Mouse (Mus musculus): ENCODE results near the gene Mrgpra6. TPM values are rescaled to one million over a fixed set of nuclear protein-coding genes. Genes with fewer than 3 reads are reported as not detected.

The Mrgpra6 gene
- not detected in 2 replicates for total RNA-seq (2021)
- long read RNA-seq = 0 reads

- DNase-seq = no peak
Observed at GRCm38 (mm10) chr7:47204830-47205229, at the start of gene Mrgpra6. TSS of gene Mrgpra6 (minus strand) at chr7:47204920.

DNA sequence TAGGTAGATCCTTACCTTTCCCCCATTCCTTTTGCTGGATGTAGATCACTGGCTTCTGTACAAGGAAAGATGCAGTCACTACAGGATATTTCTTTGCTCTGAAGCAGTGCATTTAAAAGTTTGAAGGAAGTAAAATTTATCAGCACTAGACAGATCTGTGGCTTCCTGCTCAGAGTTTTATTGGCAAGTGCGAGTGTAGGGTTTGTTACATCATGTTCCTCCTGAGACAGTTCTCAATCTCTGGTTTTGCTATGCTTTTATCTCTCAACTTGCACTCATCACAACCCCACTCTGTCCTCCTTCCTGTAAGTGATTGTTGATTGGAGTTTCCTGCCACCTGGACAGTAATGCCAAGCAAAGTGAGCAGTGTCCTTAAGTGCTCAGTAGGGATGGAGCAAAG, 48.0 kb upstream of the Mrgpra6 start, which contains the start of gene Mrgpra9:
TSS of gene Mrgpra9 (minus strand) at position 79 of the 400 bp plus-strand sequence.
- DNase-seq = no peak

DNA sequence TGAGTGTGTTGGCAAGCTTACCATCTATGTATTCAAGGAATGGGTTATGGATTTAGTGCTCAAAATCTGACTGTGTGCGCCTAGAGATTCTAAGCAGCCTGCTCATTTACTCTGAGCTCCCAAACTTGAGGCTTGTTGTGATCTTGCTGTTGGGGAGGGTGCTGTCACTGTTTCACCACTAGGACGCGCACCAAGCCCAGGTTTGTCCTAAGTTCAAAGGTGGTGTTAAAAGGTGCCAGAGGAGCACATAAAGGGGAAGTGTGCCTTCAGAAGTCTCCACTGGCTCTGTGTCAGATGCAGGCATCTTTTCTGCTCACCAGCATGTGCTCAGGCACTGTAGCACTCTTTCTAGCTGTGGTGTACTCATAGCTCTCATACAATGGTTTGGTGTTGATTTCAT, 39.9 kb upstream of the Mrgpra6 start:
- DNase-seq = no peak

DNA sequence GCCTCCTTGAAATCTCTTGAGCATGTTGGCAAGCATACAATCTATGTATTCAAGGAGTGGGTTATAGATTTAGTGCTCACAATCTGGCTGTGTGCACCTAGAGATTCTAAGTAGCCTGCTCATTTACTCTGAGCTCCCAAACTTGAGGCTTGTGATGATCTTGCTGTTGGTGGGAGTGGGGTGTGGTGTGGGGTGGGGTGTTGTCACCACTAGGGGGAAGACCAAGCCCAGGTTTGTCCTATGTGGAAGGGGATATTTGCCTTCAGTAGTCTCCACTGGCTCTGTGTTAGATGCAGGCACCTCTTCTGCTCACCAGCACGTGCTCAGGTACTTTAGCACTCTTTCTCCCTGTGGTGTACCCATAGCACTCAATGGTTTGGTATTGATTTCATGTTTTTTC, 9.4 kb downstream of the Mrgpra6 start:
- no peak for DNase-seq

DNA sequence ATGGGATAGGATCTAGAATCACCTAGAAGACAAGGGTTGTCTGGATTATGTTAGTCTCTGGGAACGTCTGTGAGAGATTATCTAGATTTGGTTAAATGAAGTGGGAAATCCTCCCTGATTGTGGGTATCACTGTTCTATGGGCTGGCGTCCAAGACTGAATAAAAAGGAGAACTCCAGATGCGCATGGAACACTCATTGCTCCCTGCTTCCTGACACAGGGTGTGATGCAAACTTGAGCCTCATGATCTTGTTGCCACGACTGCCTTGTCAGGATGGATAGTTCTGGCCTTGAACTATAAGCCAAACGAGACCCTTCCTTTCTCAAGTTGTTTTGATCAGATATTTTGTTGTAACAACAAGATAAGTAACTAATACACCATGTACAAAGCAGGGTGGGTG, 33.9 kb downstream of the Mrgpra6 start:
- no peak for DNase-seq

- DNase-seq = no peak
Observed at GRCm38 (mm10) chr7:47165028-47165427, 39.7 kb downstream of the Mrgpra6 start.

- no peak for DNase-seq
Observed at GRCm38 (mm10) chr7:47163203-47163602, 41.5 kb downstream of the Mrgpra6 start.

DNA sequence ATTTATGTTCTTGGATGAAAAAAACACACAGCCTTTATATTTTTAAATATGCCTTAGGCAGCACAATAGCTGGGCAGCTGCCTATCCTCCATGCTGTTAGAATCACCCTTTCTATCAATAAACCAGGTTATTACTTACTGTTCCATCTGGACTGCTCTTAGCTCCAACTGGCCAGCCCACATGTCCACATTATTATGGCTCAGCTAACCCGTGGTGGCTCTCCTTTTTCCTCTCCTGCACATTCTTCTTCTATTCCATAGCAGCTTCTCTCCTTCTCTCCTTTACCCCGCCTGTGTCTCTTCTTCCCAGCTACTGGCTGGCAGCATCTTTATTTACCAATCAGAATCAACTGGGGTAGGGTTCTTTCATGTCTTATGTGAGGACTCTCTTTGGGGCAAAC, 46.3 kb downstream of the Mrgpra6 start:
- DNase-seq = no peak

DNA sequence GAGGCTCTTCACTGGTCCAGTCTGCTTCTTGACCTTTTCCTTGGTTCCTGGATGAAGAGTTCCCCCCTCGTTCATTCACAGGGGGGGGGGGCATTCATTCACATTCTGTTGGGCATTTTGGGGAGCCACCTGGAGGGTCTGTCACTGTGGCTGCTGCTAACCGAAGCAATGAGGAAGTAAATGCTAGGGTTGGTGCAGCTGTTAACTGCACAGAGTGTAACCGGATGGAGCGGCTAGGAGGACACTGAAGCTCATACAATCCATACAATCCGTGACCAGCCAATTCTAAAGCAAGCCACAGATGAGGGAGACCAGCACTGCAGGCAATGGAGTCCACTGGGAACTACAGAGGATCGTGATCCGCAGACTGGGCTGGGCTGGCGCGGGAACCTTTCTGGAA, 47.0 kb downstream of the Mrgpra6 start:
- no peak for DNase-seq

- DNase-seq = no peak
Observed at GRCm38 (mm10) chr7:47155849-47156248, 48.9 kb downstream of the Mrgpra6 start.

GRCm38 (mm10) chr7:47155396-47155795, 49.3 kb downstream of the Mrgpra6 start:
- no peak for DNase-seq

GRCm38 (mm10) chr7:47150420-47151061, 54.2 kb downstream of the Mrgpra6 start:
- peak; percentile 31 for DNase-seq

- DNase-seq = no peak
Observed at GRCm38 (mm10) chr7:47148298-47148697, 56.4 kb downstream of the Mrgpra6 start.

DNA sequence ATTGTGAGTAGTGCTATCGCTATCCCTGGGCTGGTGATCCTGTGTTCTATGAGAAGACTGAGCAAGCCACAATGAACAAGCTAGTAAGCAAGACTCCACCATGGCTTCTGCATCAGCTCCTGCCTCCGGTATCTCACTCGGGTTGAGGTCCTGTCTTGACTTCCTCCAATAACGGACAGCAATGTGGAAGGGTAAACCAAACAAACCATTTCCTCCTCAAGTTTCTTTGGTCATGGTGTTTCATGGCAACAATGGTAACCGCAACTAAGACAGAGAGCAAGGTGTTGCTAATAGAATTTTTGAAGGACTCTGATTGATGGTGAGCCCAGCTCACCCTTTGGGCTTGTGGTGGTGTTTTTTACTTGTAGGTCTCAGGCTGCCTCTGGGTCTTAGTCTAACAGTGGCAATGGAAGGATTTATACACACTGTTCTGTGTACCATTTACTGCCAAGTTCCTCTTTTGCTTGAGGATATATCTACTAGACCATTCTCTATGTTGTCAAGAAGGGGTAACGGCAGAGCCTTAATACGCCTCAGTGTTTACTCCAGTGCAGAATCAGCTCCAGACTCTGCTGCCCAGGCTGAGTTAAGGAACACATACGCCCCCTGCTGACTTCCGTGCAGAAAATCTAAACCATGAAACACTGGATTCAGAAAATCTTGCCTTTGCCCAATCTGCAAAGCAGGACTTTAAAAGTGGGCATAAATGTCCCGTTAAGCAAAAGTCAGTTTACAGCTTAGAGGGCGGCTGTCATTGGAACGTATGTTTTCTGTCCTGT, 58.5 kb downstream of the Mrgpra6 start:
- peak; percentile 54 for DNase-seq

- DNase-seq = no peak
Observed at GRCm38 (mm10) chr7:47144299-47144698, 60.4 kb downstream of the Mrgpra6 start.

DNA sequence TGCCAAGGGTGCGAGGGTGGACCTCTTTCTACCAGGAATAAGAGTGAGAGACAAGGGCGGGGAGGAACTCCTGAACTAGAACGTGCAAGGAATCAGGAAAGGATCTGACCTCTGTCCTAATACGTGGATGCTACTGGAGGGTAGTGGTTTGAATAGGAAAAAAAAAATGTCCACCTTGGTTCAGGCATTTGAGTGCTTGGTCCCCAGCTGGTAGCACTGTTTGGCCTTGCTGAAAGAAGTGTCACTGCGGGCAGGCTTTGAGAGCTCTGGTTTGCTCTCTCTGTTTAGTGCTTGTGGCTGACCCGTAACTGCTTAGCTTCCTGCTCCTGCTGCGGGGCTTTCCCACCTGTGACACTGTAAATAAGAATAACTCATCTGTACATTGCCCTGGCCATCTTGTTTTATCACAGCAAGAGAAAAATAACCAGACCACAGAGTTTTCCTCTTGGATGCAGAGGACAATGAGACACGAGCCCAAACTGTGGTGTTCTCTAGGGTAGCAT, 64.8 kb downstream of the Mrgpra6 start:
- DNase-seq = no peak

Other genes starting within 250 kb of the Mrgpra6 start
- gene Uevld, start 246.4 kb downstream of the Mrgpra6 start, total RNA-seq (2021) = 16.7 and 19.1 TPM in 2 replicates
- gene Gm9999, start 221.3 kb downstream of the Mrgpra6 start, total RNA-seq (2021) = not detected in 2 replicates
- 18.9 and 19.0 TPM in 2 replicates for gene Spty2d1, start 196.5 kb downstream of the Mrgpra6 start, total RNA-seq (2021)
- 25.8 and 53.9 TPM in 2 replicates for gene Tmem86a, start 154.3 kb downstream of the Mrgpra6 start, total RNA-seq (2021)
- gene Ptpn5, start 71.2 kb downstream of the Mrgpra6 start, total RNA-seq (2021) = 1.3 and 2.2 TPM in 2 replicates
- not detected in 2 replicates for gene Mrgpra9, start 47.9 kb upstream of the Mrgpra6 start, total RNA-seq (2021)
- not detected in 2 replicates for gene Mrgpra1, start 149.3 kb upstream of the Mrgpra6 start, total RNA-seq (2021)
- gene Mrgpra2a, start 247.2 kb upstream of the Mrgpra6 start, total RNA-seq (2021) = not detected in 2 replicates